Mouse (Mus musculus): ENCODE measurements around the gene Klhl25. TPM values are rescaled to one million over a fixed set of nuclear protein-coding genes. Genes with fewer than 3 reads are reported as not detected.

Gene Klhl25
- total and polyA plus RNA-seq, 3 experiments = 11.0 to 14.2 (median 12.9) TPM

- Histone ChIP-seq H3K36me3 (replicated peaks in 1 of 2; ENCODE audit: control insufficient read depth in 1 of 2, insufficient read depth in 1 of 2, low read length in 1 of 2) (peaks cover 8 to 68% of the 10 kb centered on the region in 2 experiments), H3K4me2 (ENCODE audit: insufficient read depth, low read depth, poor library complexity, severe bottlenecking) (no peak overlapping the region), H3K27me3 (replicated peaks) (no peaks in the 10 kb centered on the region), H3K4me3 (replicated peaks in 1 of 3; ENCODE audit: low read depth in 2 of 3, low read length in 2 of 3, poor library complexity in 1 of 3) (no peak overlapping the region), H3K9me3 (replicated peaks; ENCODE audit: low read length) (no peaks in the 10 kb centered on the region), H3K79me2 (replicated peaks; ENCODE audit: control insufficient read depth, extremely low read depth, insufficient read depth, poor library complexity, severe bottlenecking) (no peaks in the 10 kb centered on the region; the same call in 1 of the 2 replicates), H3K4me1 (ENCODE audit: control insufficient read depth in 1 of 2, insufficient read depth in 2 of 2) (peaks cover 6 to 36% of the 10 kb centered on the region in 2 experiments; a peak in 3 of 4 replicates), H3K27ac (ENCODE audit: insufficient read depth, low read depth) (no peak overlapping the region), H3K9ac (ENCODE audit: insufficient read depth, low read depth) (no peak overlapping the region)
- dilution Hi-C loops (cut with MboI; ENCODE audit: extremely low pct_ligation_motif_present, extremely low pct_unique_long_range_greater_than_20kb, low sequenced_read_pairs) = no loop called here
- in situ Hi-C loops (cut with MboI; ENCODE audit: low pct_ligation_motif_present, low pct_unique_long_range_greater_than_20kb, low sequenced_read_pairs) = no loop called here
- no peak for TF ChIP-seq USF1 (IDR thresholded peaks at IDR 0.05; ENCODE audit: low read depth, low read length)
- no peak for TF ChIP-seq POLR2A (IDR thresholded peaks at IDR 0.05; ENCODE audit: low read depth, low read length)
- TF ChIP-seq POLR2AphosphoS2 (IDR thresholded peaks at IDR 0.05; ENCODE audit: low read depth, low read length) = no peak
- no peak for TF ChIP-seq ZC3H11A (IDR thresholded peaks at IDR 0.05; ENCODE audit: low read depth, low read length)
- TF ChIP-seq MAX (IDR thresholded peaks at IDR 0.05; ENCODE audit: low read length) = no peak
- no peak for TF ChIP-seq NRF1 (IDR thresholded peaks at IDR 0.05; ENCODE audit: low read depth, low read length)
- no peak for TF ChIP-seq ZKSCAN1 (IDR thresholded peaks at IDR 0.05; ENCODE audit: borderline replicate concordance, low read depth, low read length)
- TF ChIP-seq MAZ (IDR thresholded peaks at IDR 0.05; ENCODE audit: low read depth, low read length) = no peak
- no peak for TF ChIP-seq JUND (conservative IDR thresholded peaks at IDR 0.05; ENCODE audit: low read depth, low read length)
- no peak for TF ChIP-seq MYC (IDR thresholded peaks at IDR 0.05; ENCODE audit: low read depth, low read length)
- TF ChIP-seq JUN (IDR thresholded peaks at IDR 0.05; ENCODE audit: insufficient read depth, low read depth, low read length) = no peak
- no peak for TF ChIP-seq MXI1 (IDR thresholded peaks at IDR 0.05; ENCODE audit: low read depth, low read length)
- TF ChIP-seq KAT2A (IDR thresholded peaks at IDR 0.05; ENCODE audit: insufficient replicate concordance, low read length) = no peak
- TF ChIP-seq BHLHE40 (IDR thresholded peaks at IDR 0.05; ENCODE audit: low read depth, low read length) = no peak
- TF ChIP-seq PAX5 (IDR thresholded peaks at IDR 0.05; ENCODE audit: low read length) = no peak
- no peak for TF ChIP-seq RAD21 (IDR thresholded peaks at IDR 0.05; ENCODE audit: low read depth, low read length)
- TF ChIP-seq SIN3A (IDR thresholded peaks at IDR 0.05; ENCODE audit: low read length) = no peak
- no peak for TF ChIP-seq ZMIZ1 (IDR thresholded peaks at IDR 0.05; ENCODE audit: low read depth, low read length)
- no peak for DNase-seq (ENCODE audit: extremely low read depth)
These were observed 8.1 kb downstream of the Klhl25 start for GRCm38 (mm10) chr7:75856259-75856658.

- dilution Hi-C loops (cut with MboI; ENCODE audit: extremely low pct_ligation_motif_present, extremely low pct_unique_long_range_greater_than_20kb, low sequenced_read_pairs) = no loop called here
- H3K4me2 ChIP-seq (ENCODE audit: insufficient read depth, low read depth, poor library complexity, severe bottlenecking) = no peak overlapping the region
- TF ChIP-seq EP300 (IDR thresholded peaks at IDR 0.05; ENCODE audit: low read length) (no peak), NELFE (IDR thresholded peaks at IDR 0.05; ENCODE audit: low read depth, low read length) (no peak), SIN3A (IDR thresholded peaks at IDR 0.05; ENCODE audit: low read length) (no peak), MYC (IDR thresholded peaks at IDR 0.05; ENCODE audit: low read depth, low read length) (no peak), TCF12 (IDR thresholded peaks at IDR 0.05; ENCODE audit: low read depth, low read length) (no peak), PAX5 (IDR thresholded peaks at IDR 0.05; ENCODE audit: low read length) (no peak), JUN (IDR thresholded peaks at IDR 0.05; ENCODE audit: insufficient read depth, low read depth, low read length) (no peak), ZKSCAN1 (IDR thresholded peaks at IDR 0.05; ENCODE audit: borderline replicate concordance, low read depth, low read length) (no peak), MAFK (IDR thresholded peaks at IDR 0.05; ENCODE audit: insufficient replicate concordance, low read length) (no peak), ZNF384 (IDR thresholded peaks at IDR 0.05; ENCODE audit: low read depth, low read length) (no peak), UBTF (IDR thresholded peaks at IDR 0.05; ENCODE audit: low read depth, low read length) (no peak), E2F4 (IDR thresholded peaks at IDR 0.05; ENCODE audit: insufficient replicate concordance, low read depth, low read length) (no peak), GABPA (IDR thresholded peaks at IDR 0.05; ENCODE audit: insufficient replicate concordance, low read depth, low read length) (no peak), MXI1 (IDR thresholded peaks at IDR 0.05; ENCODE audit: low read depth, low read length) (no peak)
- no peak overlapping the region for H3K9ac ChIP-seq (ENCODE audit: insufficient read depth, low read depth)
- H3K79me2 ChIP-seq (replicated peaks; ENCODE audit: control insufficient read depth, extremely low read depth, insufficient read depth, poor library complexity, severe bottlenecking) = no peaks in the 10 kb centered on the region; the same call in 1 of the 2 replicates
- peaks cover 5% of the 10 kb centered on the region for H3K9me3 ChIP-seq (replicated peaks; ENCODE audit: low read length)
- DNase-seq (ENCODE audit: extremely low read depth) = no peak
- H3K27me3 ChIP-seq (replicated peaks) = no peaks in the 10 kb centered on the region
- peaks cover 3 to 24% of the 10 kb centered on the region in 2 experiments; a peak in 3 of 4 replicates for H3K4me1 ChIP-seq (ENCODE audit: control insufficient read depth in 1 of 2, insufficient read depth in 2 of 2)
- in situ Hi-C loops (cut with MboI; ENCODE audit: low pct_ligation_motif_present, low pct_unique_long_range_greater_than_20kb, low sequenced_read_pairs) = loop anchor here (10.0 kb wide), 1 partner anchor 485 kb away; no protein-coding TSS in a partner anchor
- H3K27ac ChIP-seq (ENCODE audit: insufficient read depth, low read depth) = no peak overlapping the region
- peaks cover 7 to 52% of the 10 kb centered on the region in 2 experiments for H3K36me3 ChIP-seq (replicated peaks in 1 of 2; ENCODE audit: control insufficient read depth in 1 of 2, insufficient read depth in 1 of 2, low read length in 1 of 2)
- no peak overlapping the region for H3K4me3 ChIP-seq (replicated peaks in 1 of 3; ENCODE audit: low read depth in 2 of 3, low read length in 2 of 3, poor library complexity in 1 of 3)
These were observed 11.7 kb downstream of the Klhl25 start for GRCm38 (mm10) chr7:75859771-75860196.

All from CH12.LX (cell line).